Mouse (Mus musculus): ENCODE measurements around the gene Engase. TPM values are rescaled to one million over a fixed set of nuclear protein-coding genes. Genes with fewer than 3 reads are reported as not detected.

Engase gene
- polyA plus RNA-seq, 1 experiment = 5.1 TPM

DNA sequence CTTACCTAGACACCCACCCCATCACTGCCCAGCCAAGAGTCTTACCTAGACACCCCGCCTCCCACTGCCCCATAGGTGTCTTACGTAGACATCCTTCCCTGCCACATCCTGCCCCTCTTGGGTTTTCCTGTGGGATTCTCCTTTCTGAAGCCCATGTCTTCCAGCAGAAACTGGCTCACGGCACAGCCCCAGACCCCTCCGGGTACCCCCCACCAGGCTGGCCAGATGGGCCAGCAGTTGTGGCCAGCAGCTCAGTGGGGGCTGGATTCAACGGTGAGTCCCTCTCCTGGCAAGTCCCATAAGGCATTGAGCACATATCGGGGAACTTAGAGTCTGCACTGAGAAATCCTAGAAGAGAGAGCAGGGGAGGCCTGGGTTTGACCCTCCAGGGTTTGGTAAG lies 9.7 kb downstream of the Engase start:
- Histone ChIP-seq H3K36me3 (ENCODE audit: control insufficient read depth, insufficient read depth) (no peaks in the 10 kb centered on the region), H3K4me3 (no peak overlapping the region), H3K27me3 (ENCODE audit: control insufficient read depth, insufficient read depth, insufficient read length) (peaks cover 59% of the 10 kb centered on the region), H3K4me2 (ENCODE audit: low read depth) (no peak overlapping the region), H3ac (ENCODE audit: control insufficient read depth, insufficient read length) (no peak overlapping the region), H3K79me2 (ENCODE audit: control insufficient read depth, insufficient read depth) (no peaks in the 10 kb centered on the region)
- TF ChIP-seq MYOD1 (IDR thresholded peaks at IDR 0.05; ENCODE audit: control insufficient read depth in 1 of 3, insufficient read length in 2 of 3, low read depth in 2 of 3) = no peak
- no peak for TF ChIP-seq MYOG (IDR thresholded peaks at IDR 0.05; ENCODE audit: control insufficient read depth in 1 of 3, insufficient read depth in 1 of 3, insufficient read length in 2 of 3, low read depth in 2 of 3)
- no peak for TF ChIP-seq USF1 (IDR thresholded peaks at IDR 0.05; ENCODE audit: low read depth)

DNA sequence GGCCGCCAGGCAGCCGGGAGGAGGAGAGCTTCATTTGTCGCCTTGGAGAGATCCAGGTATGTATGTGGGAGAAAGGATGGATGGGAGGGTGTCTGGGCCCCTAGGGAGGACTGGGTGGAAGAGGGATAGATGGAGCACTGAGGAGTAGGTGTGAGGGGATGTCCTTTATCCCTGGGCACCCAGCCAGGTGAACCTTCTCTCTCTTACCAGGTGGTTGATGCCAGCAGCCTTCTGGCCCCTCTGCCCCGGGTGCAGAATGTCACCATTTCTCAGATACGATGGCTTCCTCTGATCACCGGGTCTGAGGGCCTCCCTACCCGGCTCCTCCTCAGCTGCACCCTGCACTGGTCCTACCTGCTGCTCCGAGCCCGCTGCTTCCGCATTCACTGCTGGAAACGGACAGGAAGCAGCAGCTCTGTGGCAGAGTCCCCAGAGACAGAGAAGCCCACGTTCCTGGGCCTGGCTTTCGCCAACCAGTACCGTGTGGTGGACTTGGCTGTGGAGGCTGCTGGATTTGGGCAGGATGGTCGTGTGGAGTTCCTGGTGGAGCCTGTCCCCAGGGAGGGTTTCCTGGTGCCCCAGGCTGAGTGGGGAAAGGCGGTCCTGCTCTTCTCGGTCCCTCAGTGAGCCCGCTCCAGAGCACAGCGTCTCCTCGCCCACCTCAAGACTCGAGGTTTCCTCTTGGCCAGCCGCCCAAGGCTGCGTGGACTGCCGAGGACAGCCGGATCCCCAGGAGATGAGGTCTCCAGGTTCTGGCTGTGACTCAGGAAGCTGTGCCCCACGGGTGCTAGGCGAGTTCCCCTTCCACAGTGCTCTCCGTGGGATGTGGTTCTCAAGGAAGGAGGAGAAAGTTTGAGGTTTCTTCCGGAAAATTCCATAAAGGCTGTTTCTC lies 10.5 kb downstream of the Engase start:
- H3K27me3 ChIP-seq (ENCODE audit: control insufficient read depth, insufficient read depth, insufficient read length) = peaks cover 67% of the 10 kb centered on the region
- H3K79me2 ChIP-seq (ENCODE audit: control insufficient read depth, insufficient read depth) = no peaks in the 10 kb centered on the region
- H3K36me3 ChIP-seq (ENCODE audit: control insufficient read depth, insufficient read depth) = no peaks in the 10 kb centered on the region
- H3K4me2 ChIP-seq (ENCODE audit: low read depth) = no peak overlapping the region
- H3ac ChIP-seq (ENCODE audit: control insufficient read depth, insufficient read length) = no peak overlapping the region
- H3K4me3 ChIP-seq = no peak overlapping the region
- TF ChIP-seq POLR2A (IDR thresholded peaks at IDR 0.05; ENCODE audit: insufficient read length, low read depth) (no peak), TCF3 (IDR thresholded peaks at IDR 0.05; ENCODE audit: insufficient read length, low read depth) (no peak), USF1 (IDR thresholded peaks at IDR 0.05; ENCODE audit: low read depth) (no peak), REST (IDR thresholded peaks at IDR 0.05; ENCODE audit: insufficient read depth, insufficient read length) (no peak), MYOD1 (IDR thresholded peaks at IDR 0.05; ENCODE audit: control insufficient read depth in 1 of 3, insufficient read length in 2 of 3, low read depth in 2 of 3) (no peak), TCF12 (IDR thresholded peaks at IDR 0.05; ENCODE audit: insufficient read depth, poor library complexity, severe bottlenecking) (no peak), CEBPB (IDR thresholded peaks at IDR 0.05; ENCODE audit: insufficient read depth, poor library complexity, severe bottlenecking) (no peak), E2F4 (IDR thresholded peaks at IDR 0.05; ENCODE audit: insufficient read depth) (no peak), POLR2AphosphoS2 (IDR thresholded peaks at IDR 0.05; ENCODE audit: insufficient read length, low read depth) (no peak), MYOG (IDR thresholded peaks at IDR 0.05; ENCODE audit: control insufficient read depth in 1 of 3, insufficient read depth in 1 of 3, insufficient read length in 2 of 3, low read depth in 2 of 3) (no peak), SRF (IDR thresholded peaks at IDR 0.05; ENCODE audit: control insufficient read depth, insufficient read length, low read depth) (no peak)

DNA sequence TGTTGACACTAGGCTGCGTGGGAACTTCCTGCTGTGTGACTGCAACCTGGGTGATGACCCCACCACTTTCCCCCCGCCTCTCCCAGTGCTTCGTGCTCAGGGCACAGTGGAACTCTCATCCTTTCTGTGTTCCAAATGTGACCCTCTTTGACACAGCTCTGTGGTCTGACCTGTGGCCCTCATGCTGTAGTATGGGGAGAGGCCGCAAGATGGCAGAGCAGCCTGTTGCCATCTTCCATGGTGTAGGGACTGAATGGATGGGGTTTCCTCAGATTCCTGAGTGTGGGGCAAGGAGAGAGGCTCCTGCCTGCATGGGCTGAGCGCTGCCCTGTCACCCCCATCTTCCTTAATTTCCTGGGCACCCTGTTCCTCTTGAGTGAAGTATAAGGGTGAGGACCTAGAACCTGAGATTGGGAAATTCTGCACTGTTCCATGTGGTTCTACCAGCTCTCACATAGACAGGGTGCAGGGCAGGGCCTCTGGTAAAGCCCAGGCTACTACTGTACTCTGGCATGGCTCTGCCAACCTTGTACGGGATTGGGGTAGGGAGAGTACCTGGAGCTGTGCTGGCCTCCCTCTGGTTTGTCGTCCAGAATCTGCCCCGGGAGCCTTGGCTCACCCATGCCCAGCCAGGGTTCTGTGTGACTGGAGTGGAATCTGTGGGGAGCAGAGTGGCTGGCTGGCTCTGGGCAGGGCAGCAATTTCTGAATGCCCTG lies 11.7 kb downstream of the Engase start:
- Histone ChIP-seq H3K36me3 (ENCODE audit: control insufficient read depth, insufficient read depth) (no peaks in the 10 kb centered on the region), H3ac (ENCODE audit: control insufficient read depth, insufficient read length) (no peak overlapping the region), H3K4me2 (ENCODE audit: low read depth) (no peak overlapping the region), H3K27me3 (ENCODE audit: control insufficient read depth, insufficient read depth, insufficient read length) (peaks cover 79% of the 10 kb centered on the region), H3K79me2 (ENCODE audit: control insufficient read depth, insufficient read depth) (no peaks in the 10 kb centered on the region), H3K4me3 (no peak overlapping the region)
- no peak for TF ChIP-seq TCF3 (IDR thresholded peaks at IDR 0.05; ENCODE audit: insufficient read length, low read depth)
- TF ChIP-seq CEBPB (IDR thresholded peaks at IDR 0.05; ENCODE audit: insufficient read depth, poor library complexity, severe bottlenecking) = no peak
- TF ChIP-seq MYOG (IDR thresholded peaks at IDR 0.05; ENCODE audit: control insufficient read depth in 1 of 3, insufficient read depth in 1 of 3, insufficient read length in 2 of 3, low read depth in 2 of 3) = no peak
- TF ChIP-seq MAX (IDR thresholded peaks at IDR 0.05; ENCODE audit: low read depth) = no peak
- TF ChIP-seq MYOD1 (IDR thresholded peaks at IDR 0.05; ENCODE audit: control insufficient read depth in 1 of 3, insufficient read length in 2 of 3, low read depth in 2 of 3) = no peak
- TF ChIP-seq SRF (IDR thresholded peaks at IDR 0.05; ENCODE audit: control insufficient read depth, insufficient read length, low read depth) = no peak
- no peak for TF ChIP-seq POLR2AphosphoS2 (IDR thresholded peaks at IDR 0.05; ENCODE audit: insufficient read length, low read depth)
- no peak for TF ChIP-seq TCF12 (IDR thresholded peaks at IDR 0.05; ENCODE audit: insufficient read depth, poor library complexity, severe bottlenecking)
- TF ChIP-seq USF1 (IDR thresholded peaks at IDR 0.05; ENCODE audit: low read depth) = no peak
- no peak for TF ChIP-seq REST (IDR thresholded peaks at IDR 0.05; ENCODE audit: insufficient read depth, insufficient read length)
- TF ChIP-seq E2F4 (IDR thresholded peaks at IDR 0.05; ENCODE audit: insufficient read depth) = no peak
- TF ChIP-seq POLR2A (IDR thresholded peaks at IDR 0.05; ENCODE audit: insufficient read length, low read depth) = no peak

DNA sequence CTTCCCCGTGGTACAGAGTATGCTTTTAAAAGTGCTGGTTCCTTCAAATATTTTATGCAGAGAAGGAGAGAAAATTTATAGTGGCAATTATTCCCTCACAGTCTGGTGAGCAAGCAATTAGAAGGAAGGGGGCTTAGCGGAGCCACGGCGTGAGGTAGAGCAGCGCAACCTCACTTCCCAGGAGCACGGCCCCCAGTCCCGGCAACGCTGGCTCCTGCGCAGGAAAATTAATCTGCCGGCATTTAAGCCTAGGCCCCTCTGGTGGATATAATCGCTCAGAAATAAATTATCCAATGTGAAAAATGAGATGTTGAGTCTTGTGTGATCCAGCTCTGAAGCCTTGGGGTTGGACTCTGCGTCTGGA lies 12.3 kb downstream of the Engase start:
- TF ChIP-seq REST (IDR thresholded peaks at IDR 0.05; ENCODE audit: insufficient read depth, insufficient read length) = no peak
- no peak for TF ChIP-seq TCF12 (IDR thresholded peaks at IDR 0.05; ENCODE audit: insufficient read depth, poor library complexity, severe bottlenecking)
- TF ChIP-seq TCF3 (IDR thresholded peaks at IDR 0.05; ENCODE audit: insufficient read length, low read depth) = no peak
- Histone ChIP-seq H3K4me3 (no peak overlapping the region), H3K27me3 (ENCODE audit: control insufficient read depth, insufficient read depth, insufficient read length) (peaks cover 85% of the 10 kb centered on the region), H3ac (ENCODE audit: control insufficient read depth, insufficient read length) (no peak overlapping the region), H3K79me2 (ENCODE audit: control insufficient read depth, insufficient read depth) (no peaks in the 10 kb centered on the region), H3K4me2 (ENCODE audit: low read depth) (no peak overlapping the region), H3K36me3 (ENCODE audit: control insufficient read depth, insufficient read depth) (no peaks in the 10 kb centered on the region)

Measured in myocyte (in vitro differentiated cells).